Mouse (Mus musculus): ENCODE results near the gene Polr3h. TPM values are rescaled to one million over a fixed set of nuclear protein-coding genes. Genes with fewer than 3 reads are reported as not detected.

Polr3h gene
- polyA plus RNA-seq, 1 experiment, result 12.4 TPM

- TF ChIP-seq POLR2A (IDR thresholded peaks at IDR 0.05; ENCODE audit: borderline replicate concordance, control insufficient read depth, low read depth, low read length), result no peak
- no peak for TF ChIP-seq CTCF (IDR thresholded peaks at IDR 0.05; ENCODE audit: control insufficient read depth, insufficient read depth, low read length)
- Histone ChIP-seq H3K27ac (ENCODE audit: control insufficient read depth, insufficient read depth, low read depth, low read length, poor library complexity) (no peak overlapping the region), H3K4me1 (ENCODE audit: control insufficient read depth, insufficient read depth, low read length) (no peaks in the 10 kb centered on the region), H3K4me3 (replicated peaks; ENCODE audit: control insufficient read depth, low read depth, low read length) (no peak overlapping the region)
- WGBS, result 70% methylated on average over 4 of the region's 4 CpGs
Observed at GRCm38 (mm10) chr15:81964980-81965545, 39.0 kb upstream of the Polr3h start.

- no peak overlapping the region for H3K4me3 ChIP-seq (replicated peaks; ENCODE audit: control insufficient read depth, low read depth, low read length)
- TF ChIP-seq POLR2A (IDR thresholded peaks at IDR 0.05; ENCODE audit: borderline replicate concordance, control insufficient read depth, low read depth, low read length) (no peak), CTCF (IDR thresholded peaks at IDR 0.05; ENCODE audit: control insufficient read depth, insufficient read depth, low read length) (no peak)
- 61% methylated on average over 1 of the region's 1 CpGs for WGBS
- H3K4me1 ChIP-seq (ENCODE audit: control insufficient read depth, insufficient read depth, low read length), result no peaks in the 10 kb centered on the region
- H3K27ac ChIP-seq (ENCODE audit: control insufficient read depth, insufficient read depth, low read depth, low read length, poor library complexity), result no peak overlapping the region
Observed at GRCm38 (mm10) chr15:81964262-81964661, 38.2 kb upstream of the Polr3h start.

GRCm38 (mm10) chr15:81961078-81961451 lies 35.0 kb upstream of the Polr3h start:
- no peak for TF ChIP-seq POLR2A (IDR thresholded peaks at IDR 0.05; ENCODE audit: borderline replicate concordance, control insufficient read depth, low read depth, low read length)
- TF ChIP-seq CTCF (IDR thresholded peaks at IDR 0.05; ENCODE audit: control insufficient read depth, insufficient read depth, low read length), result no peak
- Histone ChIP-seq H3K27ac (ENCODE audit: control insufficient read depth, insufficient read depth, low read depth, low read length, poor library complexity) (no peak overlapping the region), H3K4me1 (ENCODE audit: control insufficient read depth, insufficient read depth, low read length) (no peaks in the 10 kb centered on the region), H3K4me3 (replicated peaks; ENCODE audit: control insufficient read depth, low read depth, low read length) (peak overlapping the region; percentile 66)
- WGBS, result under 1% methylated on average over 8 of the region's 8 CpGs

GRCm38 (mm10) chr15:81960171-81961077 lies 34.4 kb upstream of the Polr3h start, which contains the start of gene Pmm1:
Gene Pmm1 (minus strand): TSS chr15:81960930.
- peak within 1 kb of the TSS; percentile 43 for H3K27ac ChIP-seq (ENCODE audit: control insufficient read depth, insufficient read depth, low read depth, low read length, poor library complexity)
- H3K4me3 ChIP-seq (replicated peaks; ENCODE audit: control insufficient read depth, low read depth, low read length), result peak within 1 kb of the TSS; percentile 81
- no peaks in the 10 kb centered on the region for H3K4me1 ChIP-seq (ENCODE audit: control insufficient read depth, insufficient read depth, low read length)
- under 1% methylated on average over 77 of the region's 77 CpGs for WGBS
- TF ChIP-seq POLR2A (IDR thresholded peaks at IDR 0.05; ENCODE audit: borderline replicate concordance, control insufficient read depth, low read depth, low read length) (peak; percentile 59; the same call in 1 of the 2 replicates), CTCF (IDR thresholded peaks at IDR 0.05; ENCODE audit: control insufficient read depth, insufficient read depth, low read length) (peak; percentile 83)

GRCm38 (mm10) chr15:81958906-81959305 lies 32.9 kb upstream of the Polr3h start:
- WGBS, result 35% methylated on average over 3 of the region's 3 CpGs
- TF ChIP-seq CTCF (IDR thresholded peaks at IDR 0.05; ENCODE audit: control insufficient read depth, insufficient read depth, low read length), result no peak
- no peak for TF ChIP-seq POLR2A (IDR thresholded peaks at IDR 0.05; ENCODE audit: borderline replicate concordance, control insufficient read depth, low read depth, low read length)
- Histone ChIP-seq H3K4me3 (replicated peaks; ENCODE audit: control insufficient read depth, low read depth, low read length) (no peak overlapping the region), H3K4me1 (ENCODE audit: control insufficient read depth, insufficient read depth, low read length) (no peaks in the 10 kb centered on the region), H3K27ac (ENCODE audit: control insufficient read depth, insufficient read depth, low read depth, low read length, poor library complexity) (peak overlapping the region; percentile 17; the same call in 1 of the 2 replicates)

GRCm38 (mm10) chr15:81957598-81957997 lies 31.6 kb upstream of the Polr3h start:
- H3K4me1 ChIP-seq (ENCODE audit: control insufficient read depth, insufficient read depth, low read length), result no peaks in the 10 kb centered on the region
- TF ChIP-seq POLR2A (IDR thresholded peaks at IDR 0.05; ENCODE audit: borderline replicate concordance, control insufficient read depth, low read depth, low read length) (no peak), CTCF (IDR thresholded peaks at IDR 0.05; ENCODE audit: control insufficient read depth, insufficient read depth, low read length) (no peak)
- H3K27ac ChIP-seq (ENCODE audit: control insufficient read depth, insufficient read depth, low read depth, low read length, poor library complexity), result no peak overlapping the region
- WGBS, result 88% methylated on average over 11 of the region's 11 CpGs
- H3K4me3 ChIP-seq (replicated peaks; ENCODE audit: control insufficient read depth, low read depth, low read length), result no peak overlapping the region

- no peak overlapping the region for H3K4me3 ChIP-seq (replicated peaks; ENCODE audit: control insufficient read depth, low read depth, low read length)
- H3K4me1 ChIP-seq (ENCODE audit: control insufficient read depth, insufficient read depth, low read length), result no peaks in the 10 kb centered on the region
- 64% methylated on average over 8 of the region's 8 CpGs for WGBS
- H3K27ac ChIP-seq (ENCODE audit: control insufficient read depth, insufficient read depth, low read depth, low read length, poor library complexity), result no peak overlapping the region; the same call in 1 of the 2 replicates
- TF ChIP-seq POLR2A (IDR thresholded peaks at IDR 0.05; ENCODE audit: borderline replicate concordance, control insufficient read depth, low read depth, low read length) (no peak), CTCF (IDR thresholded peaks at IDR 0.05; ENCODE audit: control insufficient read depth, insufficient read depth, low read length) (peak; percentile 85)
Observed at GRCm38 (mm10) chr15:81956457-81956856, 30.4 kb upstream of the Polr3h start.

- no peak for TF ChIP-seq POLR2A (IDR thresholded peaks at IDR 0.05; ENCODE audit: borderline replicate concordance, control insufficient read depth, low read depth, low read length)
- no peak overlapping the region for H3K4me3 ChIP-seq (replicated peaks; ENCODE audit: control insufficient read depth, low read depth, low read length)
- WGBS, result 95% methylated on average over 15 of the region's 15 CpGs
- H3K27ac ChIP-seq (ENCODE audit: control insufficient read depth, insufficient read depth, low read depth, low read length, poor library complexity), result no peak overlapping the region
- H3K4me1 ChIP-seq (ENCODE audit: control insufficient read depth, insufficient read depth, low read length), result no peaks in the 10 kb centered on the region
Observed at GRCm38 (mm10) chr15:81955414-81955813, 29.4 kb upstream of the Polr3h start.
